Mouse (Mus musculus) neural tube, embryonic 15.5 days (tissue): ENCODE measurements around the gene Trpd52l3. TPM values are rescaled to one million over a fixed set of nuclear protein-coding genes. Genes with fewer than 3 reads are reported as not detected.

ENCODE experiments used
- polyA plus RNA-seq: library from polyadenylated mRNA; unstranded; fragments of >200 nt; fragmentation: Nextera tagmentation; extraction: Ambion mirVana; gene quantifications from 2 replicates; pipeline ENCODE4 v1.2.1, GENCODE M21; 2015

Gene Trpd52l3
- polyA plus RNA-seq, 1 experiment from 2014 or later, result not detected

Other genes starting within 250 kb of the Trpd52l3 start
- 5.5 and 5.6 TPM in 2 replicates for gene 9930021J03Rik, start 197.8 kb upstream of the Trpd52l3 start, polyA plus RNA-seq
- 41.9 and 46.5 TPM in 2 replicates for gene Ranbp6, start 190.8 kb upstream of the Trpd52l3 start, polyA plus RNA-seq
- gene Il33, start 78.7 kb upstream of the Trpd52l3 start, polyA plus RNA-seq, result 5.0 and 6.0 TPM in 2 replicates
- 44.0 and 51.3 TPM in 2 replicates for gene Uhrf2, start 26.7 kb downstream of the Trpd52l3 start, polyA plus RNA-seq
- gene Gldc, start 171.6 kb downstream of the Trpd52l3 start, polyA plus RNA-seq, result 5.0 and 5.2 TPM in 2 replicates
- gene Mbl2, start 229.2 kb downstream of the Trpd52l3 start, polyA plus RNA-seq, result 0.17 TPM in 1 of 2 replicates, not detected in the other